ENCODE assay signal across 7 mouse cellular contexts in the genomic region with DNA sequence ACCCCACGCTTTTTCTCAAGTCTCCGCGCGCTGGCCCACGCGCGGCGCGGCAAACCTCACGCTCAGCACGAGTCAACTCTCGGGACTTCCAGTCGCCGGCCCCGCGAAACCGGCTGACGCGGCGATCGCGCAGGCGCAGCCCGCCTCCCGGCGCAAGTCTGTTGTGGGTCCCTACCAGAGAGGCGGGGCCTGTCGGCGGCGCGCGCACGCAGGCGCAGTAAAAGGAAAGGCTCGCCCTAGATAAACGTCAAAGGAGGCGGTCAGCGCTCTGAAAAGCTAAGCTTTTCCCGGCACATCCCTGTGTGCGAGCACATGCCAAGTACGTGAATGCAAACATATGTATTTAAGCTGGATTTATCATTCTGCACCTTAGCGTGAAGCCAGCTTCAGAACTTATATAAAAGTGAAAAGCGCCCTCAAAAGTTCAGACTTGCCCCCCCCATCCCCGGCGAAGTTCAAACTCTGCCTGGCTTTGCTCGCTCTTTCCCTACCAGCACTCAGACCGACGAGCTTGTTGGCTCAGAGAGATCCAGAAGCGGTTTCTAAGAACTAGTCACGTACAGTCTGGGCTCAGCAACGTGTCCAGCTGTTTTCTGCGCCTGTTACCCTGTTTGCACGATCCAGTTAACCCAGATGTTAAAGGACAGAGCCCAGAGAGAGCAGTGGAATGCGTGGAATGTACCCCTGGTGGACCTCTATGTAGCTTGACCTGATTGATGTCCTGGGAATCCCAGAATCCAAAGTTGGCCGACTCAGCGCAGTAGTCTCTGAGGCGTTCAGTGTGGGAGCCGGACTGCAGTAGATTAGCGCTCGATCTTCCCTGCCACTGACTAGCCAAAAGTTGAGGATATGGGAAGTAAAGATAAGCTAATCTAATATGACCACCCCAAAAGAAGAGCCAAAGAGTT. TPM values are rescaled to one million over a fixed set of nuclear protein-coding genes. Genes with fewer than 3 reads are reported as not detected.
DNase-seq lines count a peak whose midpoint lies in the region; ATAC-seq lines count a peak whose summit lies in the region.

Gene Pelo (minus strand): TSS at position 118 of the 908 bp plus-strand sequence.

- no peaks in the 10 kb centered on the region for H3K9me3 ChIP-seq in intestine, embryonic 15.5 days
- peaks cover 2% of the 10 kb centered on the region; the same call in 1 of the 2 replicates for H3K9me3 ChIP-seq in midbrain, embryonic 10.5 days (replicated peaks)

- intact Hi-C loops in gastrocnemius, postnatal 36 days (cut with DNase I) = loop anchor here (10.0 kb wide), 1 partner anchor 256 kb away; no protein-coding TSS in a partner anchor
- intact Hi-C loops in left cerebral cortex, postnatal 25 days (cut with DNase I) = loop anchor here (5.0 kb wide), 1 partner anchor 103 kb away; no protein-coding TSS in a partner anchor

- ATAC-seq in intestine, embryonic 15.5 days = peak; percentile 98

- peak within 1 kb of the TSS; percentile 68 for H3K9ac ChIP-seq in intestine, embryonic 15.5 days

- peaks cover 6% of the 10 kb centered on the region; the same call in 1 of the 2 replicates for H3K36me3 ChIP-seq in intestine, embryonic 15.5 days
- peaks cover 38% of the 10 kb centered on the region for H3K36me3 ChIP-seq in midbrain, embryonic 10.5 days

- H3K27ac ChIP-seq in intestine, embryonic 15.5 days = peak within 1 kb of the TSS; percentile 83
- H3K27ac ChIP-seq in midbrain, embryonic 10.5 days (replicated peaks) = peak within 1 kb of the TSS; percentile 93

- H3K4me1 ChIP-seq in intestine, embryonic 15.5 days (replicated peaks) = peaks cover 14% of the 10 kb centered on the region
- H3K4me1 ChIP-seq in midbrain, embryonic 10.5 days = peaks cover 25% of the 10 kb centered on the region

- H3K4me3 ChIP-seq in intestine, embryonic 15.5 days (replicated peaks) = peak within 1 kb of the TSS; percentile 58
- H3K4me3 ChIP-seq in midbrain, embryonic 10.5 days = peak within 1 kb of the TSS; percentile 80

- H3K27me3 ChIP-seq in intestine, embryonic 15.5 days (replicated peaks) = no peaks in the 10 kb centered on the region
- no peaks in the 10 kb centered on the region for H3K27me3 ChIP-seq in midbrain, embryonic 10.5 days (ENCODE audit: low read depth, poor library complexity, severe bottlenecking)

- DNase-seq in adrenal gland, adult 18-20 months (ENCODE audit: low spot score in 2 of 2) = peak; percentile 95 to 96
- peak; percentile 95 for DNase-seq in embryo, embryonic 11 days
- DNase-seq in gastrocnemius, postnatal 36 days = peak; percentile 92 to 95
- peak; percentile 94 to 97 for DNase-seq in left cerebral cortex, postnatal 25 days (ENCODE audit: low spot score in 2 of 2)
- peak; percentile 91 for DNase-seq in midbrain, embryonic 10.5 days (ENCODE audit: low spot score)
- peak; percentile 93 for DNase-seq in right cerebral cortex, postnatal 4 days

- H3K4me2 ChIP-seq in intestine, embryonic 15.5 days (replicated peaks) = peak within 1 kb of the TSS; percentile 94

- WGBS in intestine, embryonic 15.5 days = under 1% methylated on average over 60 of the region's 60 CpGs
- WGBS in midbrain, embryonic 10.5 days = under 1% methylated on average over 60 of the region's 60 CpGs

RNA-seq across cellular contexts. Expression of gene Pelo, which starts in this region (rescaled TPM):
- total RNA-seq in adrenal gland, adult 18-20 months (2021) = 10 to 100 TPM; 24.2 to 25.5 TPM
- total RNA-seq in gastrocnemius, postnatal 36 days (2021) = 10 to 100 TPM in 1 of 2 experiments, 1 to 10 TPM in 1; 8.2 to 10.3 TPM
- 4.6 and 6.0 TPM in 2 replicates for polyA plus RNA-seq in intestine, embryonic 15.5 days (2015; fragmentation: Nextera tagmentation; extraction: Ambion mirVana)
- total RNA-seq in left cerebral cortex, postnatal 25 days (2021) = 10 to 100 TPM; 20.5 to 22.8 TPM
- 5.9 and 7.7 TPM in 2 replicates for polyA plus RNA-seq in midbrain, embryonic 10.5 days (2016; fragmentation: Nextera tagmentation; extraction: Ambion mirVana)

Comparison
In these comparisons a context has a peak if more than half of its experiments do, and no peak if none do; other contexts are left out.
1. Peak in every context shown above with its lines: DNase-seq, ATAC-seq, H3K4me3 ChIP-seq and H3K27ac ChIP-seq.